Mouse (Mus musculus) right cerebral cortex, adult 2 months (tissue): ENCODE measurements at regions not wholly inside any gene's neighbourhood (a gene's known extent, or its start where the extent isn't known, plus 50 kb on each side); places are given as distances from the start of the nearest gene placed in this dataset.
"Not testable (repeated sequence)": the region's sequence is repeated elsewhere in the genome, so short reads cannot be mapped to it uniquely, and the experiment has no call there.

Experiments used
- DNase-seq, 2 experiments: peaks; one replicate each; pipeline ENCODE4 v3.0.0; 2021 to 2022; ENCODE audit warnings: low spot score in 2 of 2

DNA sequence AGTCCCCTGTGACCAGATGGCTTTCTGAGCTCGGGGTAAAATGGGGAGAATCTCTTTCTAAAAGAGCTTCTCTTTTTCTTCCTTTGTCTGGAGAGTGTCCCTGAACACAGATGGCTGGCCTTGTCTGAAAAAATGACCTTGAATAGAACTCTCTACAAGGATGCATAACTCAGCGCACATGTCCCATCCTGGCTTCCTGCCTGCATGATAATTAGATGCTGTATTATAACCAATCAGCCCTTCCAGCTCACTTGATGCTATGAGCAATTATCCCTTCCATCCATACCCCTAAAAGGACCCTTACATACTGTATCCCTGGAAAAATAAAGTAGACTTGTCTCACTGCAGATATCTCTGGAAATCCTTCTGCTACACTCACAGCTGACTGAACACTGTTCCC is 199.7 kb upstream of the Slc7a11 start:
- no peak for DNase-seq

DNA sequence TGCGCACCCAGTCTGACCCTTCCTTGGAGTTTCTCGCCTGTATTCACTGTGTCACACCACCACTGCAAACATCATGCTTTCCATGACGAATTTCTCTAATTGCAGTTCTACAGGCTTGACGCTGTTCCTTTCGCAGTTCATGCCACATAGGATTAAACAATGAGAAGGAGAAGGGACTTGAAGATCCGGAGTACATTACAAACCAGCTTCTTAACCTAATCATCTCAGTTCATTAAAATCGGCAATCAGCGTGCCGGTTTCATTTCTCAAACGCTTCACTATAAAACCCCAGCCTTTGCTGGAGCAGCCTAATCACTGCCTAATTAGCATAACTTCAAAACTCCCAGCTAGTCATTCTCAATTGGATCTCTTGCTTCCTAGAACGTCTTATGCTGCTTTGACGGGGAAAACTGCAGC is 196.5 kb upstream of the Slc7a11 start:
- DNase-seq, result peak in 1 of 2 experiments; percentile 4

DNA sequence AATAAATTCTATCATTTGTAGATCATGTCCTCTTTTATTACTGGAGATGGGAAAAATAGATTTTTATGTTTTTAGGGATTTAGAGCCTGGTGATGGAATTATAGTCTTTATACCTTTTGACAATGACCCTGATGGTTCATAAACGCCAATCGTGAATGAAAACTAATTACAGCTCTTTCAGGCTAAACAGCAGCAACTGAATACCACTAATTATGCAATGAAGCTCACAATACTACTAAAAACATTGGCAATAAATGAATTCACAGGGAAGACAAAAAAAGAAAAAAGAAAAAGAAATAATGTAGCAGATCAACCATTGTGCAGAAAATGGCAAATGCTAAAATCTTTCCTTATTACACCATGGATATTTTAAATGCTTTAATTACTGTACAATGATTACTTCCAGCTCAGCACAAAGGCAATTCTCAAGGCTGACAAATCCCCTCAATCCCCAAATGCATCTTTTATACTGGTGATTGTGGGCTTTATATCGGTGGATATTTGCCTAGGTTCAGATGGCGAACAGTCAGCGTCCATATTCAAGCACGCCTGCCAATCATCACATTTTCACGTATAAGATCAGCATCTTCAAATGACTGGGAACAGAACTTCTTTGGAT is 191.2 kb upstream of the Slc7a11 start:
- no peak for DNase-seq

DNA sequence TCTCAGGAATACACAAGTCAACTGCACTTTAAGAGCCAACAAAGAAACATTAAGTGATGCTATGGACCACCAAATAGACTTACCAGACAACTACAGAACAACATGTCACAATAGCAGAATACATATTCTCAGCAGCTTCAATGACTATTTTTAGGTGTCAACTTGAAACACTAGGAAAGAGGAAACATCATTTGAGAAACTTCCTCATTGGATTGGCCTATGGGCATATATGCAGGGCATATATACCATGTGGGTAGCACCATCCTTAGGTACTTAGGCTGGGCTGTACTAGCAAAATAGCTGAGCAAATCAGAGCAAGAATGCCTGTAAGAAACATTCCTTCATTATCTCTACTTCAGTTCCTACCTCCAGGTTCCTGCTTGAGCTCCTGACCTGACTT is 187.9 kb upstream of the Slc7a11 start:
- DNase-seq, result no peak

DNA sequence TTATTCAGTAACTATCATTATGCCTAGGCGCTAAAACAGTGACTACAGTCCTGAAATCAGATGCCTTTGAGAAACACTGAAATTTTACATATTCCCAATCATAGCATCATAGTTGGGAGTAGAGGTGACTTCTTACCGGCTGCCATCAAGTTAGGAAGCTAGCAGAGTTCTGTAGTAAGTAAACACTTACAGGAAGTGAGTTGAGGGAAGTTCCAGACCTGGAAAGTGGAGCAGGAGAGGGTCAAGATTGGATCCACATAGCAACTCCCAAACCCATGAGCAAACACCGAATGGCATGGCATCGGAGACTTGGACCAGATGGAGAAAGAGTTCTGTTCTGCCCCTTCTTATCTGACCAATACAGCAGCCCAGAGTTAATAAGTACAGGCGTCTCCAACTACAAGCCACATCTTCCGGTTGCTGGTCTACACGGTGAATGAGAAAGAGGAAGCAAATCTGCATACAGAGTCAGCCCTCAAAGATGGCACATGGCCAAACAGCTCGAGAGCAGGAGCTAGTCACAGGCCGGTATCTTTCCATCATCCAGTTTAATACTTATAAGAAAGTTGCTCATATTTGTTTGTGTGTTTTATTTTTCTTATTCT is 184.8 kb upstream of the Slc7a11 start:
- no peak for DNase-seq

DNA sequence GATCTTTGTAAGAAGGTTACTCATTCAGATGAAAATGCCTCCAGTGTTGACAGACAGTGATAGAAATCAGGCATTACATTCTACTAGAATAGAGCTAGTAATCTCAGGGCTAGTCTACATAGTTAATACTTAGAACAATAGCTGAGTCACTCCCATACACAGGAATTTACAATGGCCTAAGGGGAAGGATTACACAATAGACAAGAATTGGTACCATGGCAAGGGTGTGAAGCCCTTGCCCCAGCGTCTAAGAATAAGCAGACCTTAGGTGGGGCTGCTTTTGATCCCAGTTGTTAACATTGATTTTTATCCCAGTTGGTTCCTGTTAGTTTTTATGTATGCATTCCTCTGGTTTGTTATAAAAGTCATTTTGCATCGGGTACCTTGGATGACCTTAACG is 177.8 kb upstream of the Slc7a11 start:
- DNase-seq, result not testable (repeated sequence)

DNA sequence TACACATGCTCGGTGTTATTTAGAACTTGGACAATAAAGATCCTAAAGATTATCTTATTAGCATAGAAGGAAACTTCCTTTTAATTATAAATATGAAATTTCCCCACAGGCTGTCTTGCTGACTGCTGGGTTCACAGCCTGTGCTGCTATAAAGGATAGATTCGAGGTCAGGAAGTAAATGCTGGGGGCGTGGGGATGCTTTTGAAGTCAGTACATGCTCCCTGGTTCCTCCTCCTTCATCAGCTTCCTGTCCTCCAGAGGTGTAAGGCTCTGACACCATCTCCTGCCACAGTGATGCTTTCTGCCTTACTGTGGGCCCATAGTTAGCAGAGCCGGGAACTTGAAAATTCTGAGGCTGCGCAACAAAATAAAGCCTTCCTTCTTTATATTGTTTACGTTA is 175.6 kb upstream of the Slc7a11 start:
- DNase-seq, result no peak

DNA sequence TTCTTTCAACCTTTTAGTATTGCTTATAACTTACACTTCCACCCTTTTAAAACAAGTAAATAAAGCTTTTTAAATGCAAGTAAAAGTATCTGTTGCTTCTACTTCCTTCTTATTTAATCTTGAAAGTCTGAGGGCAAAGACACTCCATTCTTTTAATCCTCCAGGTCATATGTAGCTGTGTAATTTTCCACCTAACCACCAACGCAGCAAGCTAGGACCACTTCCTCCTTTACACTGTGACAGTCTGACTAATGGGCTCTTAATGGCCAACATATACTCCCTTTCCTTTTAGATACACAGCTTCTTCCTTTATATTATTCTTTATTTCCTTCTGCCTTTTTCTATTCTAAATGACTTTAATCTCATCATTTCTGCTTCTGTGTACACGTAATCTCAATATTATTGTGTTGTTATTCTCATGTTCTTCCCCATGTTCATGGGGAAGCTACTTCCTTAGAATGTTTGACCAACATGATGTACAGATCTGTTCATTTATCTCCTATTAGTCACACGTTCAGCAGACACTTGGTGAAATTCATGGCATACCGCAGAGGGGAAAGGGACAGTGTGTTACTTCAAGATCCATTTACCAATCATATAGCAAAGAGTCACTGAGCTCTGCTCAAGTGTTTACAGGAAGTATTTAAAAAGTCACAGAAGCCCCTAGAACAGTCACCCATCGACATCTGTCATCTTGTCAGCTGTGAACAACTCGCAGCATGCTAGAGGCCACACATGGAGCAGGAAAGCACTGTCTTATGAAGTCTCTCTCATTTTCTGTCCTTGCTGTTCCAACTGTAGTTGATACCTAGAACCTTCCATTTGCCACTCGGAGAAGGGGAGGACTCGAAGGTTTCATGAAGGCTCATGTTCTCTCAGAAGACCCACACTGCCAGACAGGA is 172.2 kb upstream of the Slc7a11 start:
- DNase-seq, result no peak

DNA sequence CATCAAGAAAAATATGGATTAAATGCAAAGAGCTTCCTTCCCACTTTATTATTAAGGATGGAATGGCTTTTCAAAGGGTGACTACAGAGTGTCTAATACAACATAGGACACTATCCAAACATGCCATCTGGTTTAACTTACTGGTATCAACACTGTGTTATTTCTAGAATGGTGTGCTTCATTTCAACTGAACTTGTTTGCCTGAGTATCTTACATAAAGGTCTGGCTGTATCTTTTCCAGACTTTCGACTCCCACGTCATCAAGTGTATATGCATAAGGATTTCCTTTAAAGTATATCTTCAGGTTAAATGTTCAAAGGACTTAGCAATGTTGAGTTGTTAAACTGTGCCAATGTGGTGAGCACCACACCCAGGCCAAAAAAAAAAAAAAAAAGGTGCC is 169.6 kb upstream of the Slc7a11 start:
- DNase-seq, result no peak

DNA sequence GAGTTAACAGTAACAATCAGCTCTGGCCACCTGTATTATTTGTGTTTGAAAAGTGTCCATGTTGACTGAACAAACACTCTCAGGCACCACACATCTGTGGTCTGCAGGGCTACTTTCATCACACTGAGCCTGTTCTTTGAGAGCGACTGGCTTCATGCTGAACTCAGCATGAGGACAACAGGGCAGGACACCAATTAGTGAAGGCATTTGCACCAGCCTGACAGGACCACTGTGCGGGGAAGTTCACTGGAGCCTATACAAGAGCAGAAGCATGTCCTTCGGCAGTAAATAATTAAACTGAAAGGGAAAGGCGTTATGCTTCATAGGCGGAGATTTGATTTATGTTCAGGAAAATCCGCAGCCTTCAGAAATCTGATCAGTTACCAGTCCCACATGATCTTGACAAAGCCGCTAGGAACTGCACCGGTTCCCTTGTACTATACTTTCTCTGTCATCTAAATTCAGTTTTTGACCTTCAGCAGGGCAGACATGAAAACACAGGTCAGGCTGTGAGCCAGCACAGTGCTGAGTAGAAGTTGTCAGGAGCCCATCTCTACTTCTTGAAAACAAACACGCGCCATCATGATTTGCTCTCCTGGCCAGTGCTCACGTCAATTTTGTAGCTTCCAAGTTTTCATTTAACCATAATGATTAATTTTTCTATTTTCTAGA is 166.1 kb upstream of the Slc7a11 start:
- no peak for DNase-seq

DNA sequence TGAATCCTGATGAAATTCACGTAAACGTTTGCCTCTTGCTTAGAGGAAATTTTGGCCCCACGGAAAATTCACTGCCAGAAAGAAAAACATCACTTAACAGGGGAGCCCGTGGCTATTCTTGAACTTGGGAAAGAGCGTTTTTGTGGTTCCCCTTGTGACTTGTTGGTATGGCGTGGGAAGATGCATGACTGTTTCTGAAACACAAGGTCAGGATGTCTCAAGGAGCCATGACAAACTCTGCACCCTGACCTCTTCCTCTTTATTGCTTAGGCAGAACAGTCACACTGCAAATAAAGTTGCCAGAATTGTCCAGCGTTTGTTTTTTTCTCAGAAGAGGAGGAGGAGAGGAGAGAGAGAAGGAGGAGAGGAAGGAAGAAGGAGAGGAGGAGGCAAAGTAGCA is 164.3 kb upstream of the Slc7a11 start:
- DNase-seq, result no peak

DNA sequence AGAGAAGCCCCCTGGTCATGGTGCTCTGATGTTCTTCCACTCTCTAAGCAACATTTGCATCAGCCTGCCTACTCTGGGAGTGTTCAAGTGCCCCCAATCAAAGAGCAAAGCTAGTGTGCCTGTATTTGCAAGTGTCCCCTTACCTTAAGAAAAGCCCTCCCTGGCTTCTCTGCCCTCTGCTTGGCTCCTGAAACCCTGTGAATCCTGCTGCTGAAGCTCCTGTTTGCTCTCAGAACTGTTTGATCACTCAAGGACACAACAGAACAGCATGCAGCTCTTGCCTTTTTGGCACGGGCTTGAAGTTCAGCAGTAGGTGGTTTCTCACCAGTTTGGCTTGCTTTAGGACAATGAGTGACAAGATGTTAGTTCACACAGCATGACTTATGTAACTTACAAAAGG is 163.6 kb upstream of the Slc7a11 start:
- DNase-seq, result no peak

DNA sequence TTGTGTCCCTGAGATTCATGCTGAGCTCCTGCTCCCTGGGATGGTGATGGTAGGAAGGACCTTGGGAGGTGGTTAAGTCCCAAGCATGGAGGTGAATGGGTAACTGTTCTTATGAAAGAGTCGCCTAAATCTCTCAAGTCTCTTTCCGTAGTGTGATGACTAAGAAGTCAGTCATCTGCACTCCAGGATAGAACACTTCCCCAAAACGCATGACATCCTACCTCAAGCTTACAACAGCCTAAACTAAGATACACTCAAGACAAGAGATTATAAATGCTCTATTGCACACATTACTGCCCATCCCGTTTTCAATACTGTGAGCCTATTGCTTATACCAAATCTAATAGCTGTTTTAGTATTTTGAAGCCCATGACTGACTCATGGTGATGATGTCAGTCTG is 162.3 kb upstream of the Slc7a11 start:
- DNase-seq, result no peak

DNA sequence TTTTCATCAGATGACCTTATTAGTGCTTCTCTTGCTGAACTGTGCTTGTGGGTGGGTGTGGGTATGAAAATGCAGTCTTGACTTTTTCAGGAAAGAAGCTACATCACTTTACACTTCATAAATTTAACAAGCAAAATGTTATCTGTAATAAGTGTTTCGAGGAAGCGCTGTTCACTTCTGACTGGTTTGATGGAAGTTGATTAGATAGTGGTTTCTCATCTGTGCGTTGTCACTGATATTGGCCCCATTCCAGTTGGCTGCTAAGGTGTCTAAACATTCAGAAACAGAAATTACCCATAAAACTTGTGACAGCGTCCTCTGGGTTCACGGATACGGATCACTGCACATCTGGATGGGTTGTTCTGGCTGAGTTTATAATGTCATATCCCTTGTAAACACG is 159.8 kb upstream of the Slc7a11 start:
- no peak for DNase-seq

DNA sequence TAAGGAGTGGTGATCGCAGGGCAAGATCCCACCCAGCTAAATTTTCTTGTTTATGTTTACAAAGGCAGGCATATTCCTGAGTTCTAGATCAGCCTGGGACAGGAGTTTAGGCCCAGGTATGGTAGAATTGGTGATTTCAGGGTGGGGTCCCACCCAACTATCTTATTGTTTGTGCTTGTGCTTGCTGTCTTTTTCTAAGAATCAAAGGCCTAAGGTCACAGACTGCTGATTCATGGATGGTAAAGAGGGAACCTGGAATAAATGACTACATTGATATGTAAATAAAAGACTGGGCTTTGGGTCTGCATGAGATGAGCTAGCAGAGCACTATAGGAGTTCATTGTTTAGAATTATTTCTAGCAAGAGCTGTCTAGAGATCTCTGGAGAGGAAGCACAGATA is 152.3 kb upstream of the Slc7a11 start:
- DNase-seq, result no peak

DNA sequence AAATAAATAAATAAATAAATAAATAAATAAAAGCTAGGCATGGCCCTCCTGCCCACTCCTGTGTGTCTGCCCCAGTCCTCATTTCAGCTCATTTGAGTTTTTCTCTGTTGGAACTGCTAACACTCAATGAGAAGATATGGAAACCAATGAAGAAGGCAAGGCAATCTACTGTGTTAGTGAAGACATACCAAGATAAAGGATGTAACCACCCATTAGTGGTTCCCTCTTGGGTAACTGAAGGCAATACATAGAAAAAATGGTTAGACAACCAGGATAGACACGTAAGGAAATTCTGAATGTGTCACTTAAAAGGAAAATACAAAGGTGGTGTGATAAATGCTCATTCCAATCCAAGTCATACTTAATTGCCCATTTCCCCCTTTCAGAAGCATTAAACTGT is 140.9 kb upstream of the Slc7a11 start:
- no peak for DNase-seq

DNA sequence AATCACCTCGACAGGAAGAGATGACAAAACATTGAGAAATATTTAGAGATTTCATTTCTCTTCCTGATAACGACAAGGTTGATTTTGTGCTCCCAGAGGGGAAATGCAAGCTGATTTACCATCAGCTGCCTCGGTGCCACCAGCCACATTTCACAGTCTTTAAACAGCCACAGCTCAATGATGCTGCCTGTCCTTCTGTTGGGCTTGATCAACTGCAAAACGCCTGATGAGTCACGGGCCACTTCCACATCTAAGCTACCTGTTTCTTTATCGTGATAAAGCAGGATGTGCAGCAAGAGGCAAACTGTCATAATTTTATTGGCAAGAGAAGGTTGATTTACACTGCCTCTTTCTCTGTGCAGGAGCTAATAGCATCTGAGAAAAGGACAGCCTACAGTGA is 140.1 kb upstream of the Slc7a11 start:
- DNase-seq, result no peak

DNA sequence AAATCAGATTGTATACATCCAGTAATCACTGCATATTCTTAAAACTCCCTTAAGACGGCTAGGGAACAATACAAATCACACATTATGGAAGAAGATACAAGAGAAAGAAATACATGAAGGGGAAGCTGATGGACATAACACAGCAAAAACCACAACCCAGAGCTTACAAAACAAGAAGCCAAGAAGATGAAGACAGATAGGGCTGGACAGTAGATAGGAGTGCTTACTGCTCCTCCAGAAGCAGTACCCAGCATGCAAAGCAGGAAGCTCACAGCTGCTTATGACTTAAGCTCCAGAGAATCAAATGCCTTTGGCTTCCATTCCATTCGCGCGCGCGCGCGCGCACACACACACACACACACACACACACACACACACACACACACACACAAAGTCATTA is 131.0 kb upstream of the Slc7a11 start:
- DNase-seq, result no peak

DNA sequence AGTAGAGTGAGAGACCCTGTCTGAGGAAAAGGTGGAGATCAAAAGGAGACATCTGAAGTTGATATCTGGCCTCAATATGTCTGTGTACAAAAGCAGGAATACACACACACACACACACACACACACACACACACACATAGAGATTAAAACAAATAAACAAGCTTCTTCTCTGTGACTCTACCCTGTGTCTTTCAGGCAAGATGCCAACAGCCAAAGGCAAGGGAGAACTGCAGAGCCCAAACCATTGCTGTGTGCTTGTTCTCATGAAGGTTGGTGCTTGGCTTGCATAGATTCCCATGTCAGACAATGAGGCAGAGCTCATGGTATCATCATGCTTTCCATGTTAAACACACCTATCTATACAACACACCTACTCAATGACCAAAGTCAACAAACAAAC is 126.6 kb upstream of the Slc7a11 start:
- no peak for DNase-seq

DNA sequence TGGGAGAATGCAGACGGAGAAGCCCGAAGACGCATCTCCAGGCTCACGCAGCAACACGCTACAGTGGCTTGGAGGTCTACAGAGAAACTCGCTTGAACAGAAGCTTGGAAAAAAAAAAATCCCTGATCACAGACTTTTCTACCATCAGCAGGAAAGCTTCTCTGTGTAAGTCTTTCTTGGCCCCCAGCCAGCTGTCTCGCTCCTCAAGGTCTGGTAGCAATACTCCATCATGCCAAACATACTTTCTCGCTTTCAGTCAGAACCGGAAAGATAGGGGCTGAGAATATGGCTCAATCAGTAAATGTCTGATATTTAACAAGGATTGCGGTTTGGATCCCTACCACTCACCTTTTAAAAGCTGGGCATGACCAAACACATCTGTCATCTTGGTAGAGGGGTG is 126.2 kb upstream of the Slc7a11 start:
- DNase-seq, result peak; percentile 21 to 25

DNA sequence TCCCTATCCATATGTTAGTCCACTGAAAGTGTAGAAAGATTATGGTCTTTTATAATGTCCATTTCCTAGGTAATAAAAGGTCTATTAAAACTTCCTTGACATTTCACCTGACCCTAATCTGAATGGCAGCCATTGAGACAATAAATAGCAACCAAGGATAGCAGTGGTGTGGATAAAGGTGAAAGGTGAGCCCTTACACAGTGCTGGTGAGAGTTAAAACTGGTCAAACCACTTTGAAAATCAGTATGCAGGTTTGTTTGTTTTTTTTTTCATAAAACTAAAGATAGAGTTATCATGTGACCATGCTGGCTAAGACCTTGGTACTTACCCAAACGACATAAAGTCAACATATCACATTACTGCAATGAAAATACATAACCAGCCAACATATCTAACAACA is 110.7 kb upstream of the Slc7a11 start:
- DNase-seq, result no peak

DNA sequence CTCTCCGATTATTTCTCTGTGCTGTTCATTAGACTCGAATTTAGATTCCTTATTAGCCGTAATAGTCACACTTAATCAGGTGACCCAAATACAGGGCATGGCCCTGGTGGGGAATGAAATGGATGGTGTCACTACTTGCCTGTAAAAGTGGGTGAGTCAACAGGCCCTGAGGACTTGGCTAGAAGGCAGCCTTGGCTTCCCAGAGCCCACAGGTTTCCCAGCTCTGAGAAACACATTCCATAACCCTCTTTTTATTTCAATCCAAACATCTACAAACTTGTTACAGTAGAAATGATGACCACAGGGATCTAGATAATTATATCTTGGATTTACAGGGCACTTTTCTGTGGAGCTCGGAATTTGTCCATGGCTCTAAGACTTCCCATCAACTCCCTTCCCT is 105.2 kb upstream of the Slc7a11 start:
- DNase-seq, result no peak

DNA sequence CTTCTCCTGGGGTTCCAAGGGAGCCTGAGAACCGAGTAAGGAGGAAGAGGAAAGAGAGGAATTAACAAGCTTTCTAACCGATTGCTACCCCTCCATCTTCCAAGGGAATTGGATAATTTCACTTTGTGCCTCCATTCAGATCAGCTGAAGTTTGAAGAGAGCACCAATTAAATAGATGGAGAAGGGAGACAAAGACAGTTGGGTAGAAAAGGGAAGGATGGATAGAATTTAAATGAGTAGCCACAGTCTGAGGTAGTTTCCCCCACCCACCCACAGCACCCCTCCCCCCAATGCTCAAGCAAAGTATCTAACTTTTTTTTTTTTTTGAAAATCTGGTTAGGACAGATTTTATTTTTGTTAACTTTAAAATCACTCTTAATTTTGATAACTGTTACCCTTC is 87.2 kb upstream of the Slc7a11 start:
- DNase-seq, result no peak
